Mouse (Mus musculus) mature B cell (primary cell): ENCODE data around the gene B3galt1.

Experiments used
- in situ Hi-C: fragments of 300-500 bp; cut with MboI; formaldehyde crosslinking; loops from 2 replicates; pipeline ENCODE4 v1.14.3; 2019

B3galt1 gene

DNA sequence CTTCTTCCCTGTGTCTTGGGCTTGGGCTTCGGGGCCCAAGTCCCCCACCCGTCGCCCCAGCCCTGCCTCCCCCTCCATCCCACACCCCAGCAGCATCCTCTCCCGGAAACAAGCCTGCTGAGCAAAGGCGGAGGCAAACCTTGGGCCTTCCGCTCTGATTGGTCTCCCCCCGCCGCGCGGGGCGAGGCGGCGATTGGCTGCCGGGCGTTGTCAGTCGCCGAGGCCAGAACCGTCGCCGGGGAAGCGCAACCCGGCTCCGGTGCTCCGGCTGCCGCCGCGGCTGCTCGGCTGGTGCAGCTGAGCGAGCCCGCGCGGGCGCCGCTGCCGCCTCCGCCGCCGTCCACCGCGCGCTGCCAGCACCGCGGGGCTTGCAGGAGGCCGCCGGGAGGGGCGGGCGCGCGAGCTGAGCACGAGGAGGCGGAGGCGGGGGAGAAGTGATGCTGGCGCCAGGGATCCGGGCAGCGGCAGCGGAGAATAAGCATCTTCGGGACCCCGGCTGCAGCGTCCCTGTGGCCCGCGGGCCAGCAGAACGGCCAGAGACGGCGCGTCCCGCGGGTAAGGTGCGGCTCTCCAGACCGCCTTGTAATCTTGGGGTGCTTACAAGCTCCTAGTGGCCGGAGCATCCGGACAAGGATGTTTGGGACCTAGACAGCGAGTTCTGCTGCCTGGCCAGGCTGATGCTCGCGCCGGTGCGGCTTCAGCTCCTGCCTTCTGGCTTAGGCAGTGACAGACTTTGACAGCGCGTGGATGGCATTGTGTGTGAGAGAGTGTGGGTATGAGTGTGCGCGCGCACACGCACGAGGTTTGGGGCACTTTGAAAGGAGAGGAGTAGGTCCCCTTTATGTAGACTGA, at the start of gene B3galt1:
TSS of gene B3galt1 (plus strand) at position 392 of the 852 bp plus-strand sequence.
- in situ Hi-C loops = no loop called here

DNA sequence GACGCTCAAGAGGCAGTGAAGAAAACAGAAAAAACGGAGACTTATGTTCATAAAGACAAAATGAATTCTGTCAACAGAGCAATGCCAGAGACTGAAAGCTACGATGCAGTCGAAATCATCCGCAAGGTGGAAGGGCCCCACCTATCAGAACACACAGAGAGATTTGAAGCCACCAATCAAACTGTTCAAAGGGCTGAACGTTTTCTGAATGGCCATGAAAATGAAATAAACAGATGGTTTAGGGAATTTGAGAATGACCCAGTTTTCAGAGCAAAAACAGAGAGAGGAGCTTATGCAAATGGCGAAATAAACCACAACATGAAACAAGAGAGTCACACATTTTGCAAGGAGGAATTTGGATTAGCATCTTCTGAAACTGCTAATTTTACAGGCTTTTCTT, 49.3 kb upstream of the B3galt1 start:
- in situ Hi-C loops = no loop called here

DNA sequence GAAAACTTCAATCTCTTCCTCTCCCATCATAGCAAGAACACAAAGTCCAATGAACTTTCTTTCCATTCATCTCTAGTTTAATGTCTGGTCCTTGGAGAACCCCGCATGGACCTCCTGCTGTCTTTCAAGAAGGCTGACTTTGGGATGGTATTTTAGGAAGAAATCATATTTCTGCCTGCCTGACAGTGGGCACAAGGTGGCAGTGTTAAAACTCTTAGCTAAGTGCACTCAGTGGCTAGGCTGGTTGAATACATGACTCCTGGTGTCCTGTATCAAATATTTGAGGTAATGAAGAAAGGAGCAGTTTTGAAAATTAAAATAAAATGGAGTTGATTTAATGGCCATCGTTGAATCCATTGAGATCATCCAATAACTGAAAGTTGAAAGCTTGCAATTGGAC, 30.3 kb upstream of the B3galt1 start:
- in situ Hi-C loops = no loop called here

DNA sequence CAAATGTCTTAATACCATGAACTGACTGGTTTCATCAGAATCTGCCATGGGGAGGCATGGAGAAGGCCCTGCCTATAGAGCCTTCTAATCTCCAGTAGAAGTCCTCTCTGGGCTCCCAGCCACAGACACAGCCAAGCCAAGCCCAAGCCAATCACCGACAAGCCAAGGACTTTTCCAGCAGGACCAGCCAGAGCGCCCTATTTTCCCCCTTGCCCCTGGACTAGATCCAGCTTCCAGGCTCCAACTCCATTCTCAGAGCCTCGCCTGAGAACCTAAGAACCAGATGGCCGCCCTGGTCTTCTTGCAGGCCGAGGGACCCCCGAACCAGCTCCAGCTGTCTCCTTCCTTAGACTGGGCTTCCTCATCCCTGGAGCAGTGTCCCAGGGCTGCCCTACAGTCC, 26.2 kb upstream of the B3galt1 start:
- in situ Hi-C loops = no loop called here

DNA sequence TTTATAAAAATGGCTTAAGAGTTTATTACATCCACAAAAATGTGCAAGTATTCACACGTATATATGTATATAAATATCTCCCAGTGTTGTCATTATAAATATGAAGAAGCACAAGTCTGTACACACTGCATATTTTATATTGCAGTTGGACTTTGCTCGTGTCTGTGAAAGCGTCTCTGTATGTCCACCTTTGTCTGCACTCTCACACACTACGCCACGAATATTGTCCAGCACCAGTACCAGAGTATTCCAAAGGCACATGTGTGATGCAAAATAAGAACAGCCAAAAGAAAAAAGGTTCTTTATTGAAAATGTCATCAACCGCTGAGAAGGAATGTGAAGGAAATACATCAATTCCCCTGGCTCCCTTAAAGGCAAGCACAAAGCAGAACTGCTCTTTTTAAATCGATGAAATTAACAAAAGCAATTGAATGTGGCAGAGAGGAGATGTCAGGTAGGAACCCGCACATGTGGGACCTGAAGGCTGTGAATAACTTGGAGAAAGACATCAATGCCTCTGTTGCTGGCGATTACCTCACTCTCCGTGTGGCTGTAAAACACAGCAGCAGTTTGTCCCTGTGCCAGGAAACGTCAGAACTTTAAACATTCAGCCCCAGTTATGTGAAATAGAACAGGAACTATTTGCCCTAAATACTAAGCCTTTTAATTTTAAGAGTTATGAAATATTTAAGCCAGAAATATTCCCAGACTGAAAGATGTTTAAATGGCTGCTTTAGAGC, 23.5 kb upstream of the B3galt1 start:
- in situ Hi-C loops = no loop called here

DNA sequence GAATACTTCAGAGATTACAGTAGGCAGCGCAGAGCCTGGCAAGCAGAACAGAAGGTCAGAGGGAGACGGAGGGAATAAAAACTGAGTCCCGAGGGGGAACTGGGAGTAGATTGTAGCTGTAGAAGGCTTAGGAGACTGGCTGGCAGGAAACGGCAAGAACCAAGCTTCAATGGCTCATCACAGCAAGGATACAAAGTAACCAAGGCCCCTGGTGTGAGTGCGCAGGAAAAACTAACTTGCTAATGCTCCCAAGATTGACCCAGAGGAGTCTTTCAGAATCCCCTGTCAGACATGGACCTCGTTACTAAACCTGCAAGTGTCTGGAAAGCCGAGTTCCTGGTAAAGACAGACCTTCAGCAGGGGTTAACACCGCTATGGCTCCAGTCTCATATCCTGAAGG, 21.2 kb upstream of the B3galt1 start:
- in situ Hi-C loops = no loop called here

DNA sequence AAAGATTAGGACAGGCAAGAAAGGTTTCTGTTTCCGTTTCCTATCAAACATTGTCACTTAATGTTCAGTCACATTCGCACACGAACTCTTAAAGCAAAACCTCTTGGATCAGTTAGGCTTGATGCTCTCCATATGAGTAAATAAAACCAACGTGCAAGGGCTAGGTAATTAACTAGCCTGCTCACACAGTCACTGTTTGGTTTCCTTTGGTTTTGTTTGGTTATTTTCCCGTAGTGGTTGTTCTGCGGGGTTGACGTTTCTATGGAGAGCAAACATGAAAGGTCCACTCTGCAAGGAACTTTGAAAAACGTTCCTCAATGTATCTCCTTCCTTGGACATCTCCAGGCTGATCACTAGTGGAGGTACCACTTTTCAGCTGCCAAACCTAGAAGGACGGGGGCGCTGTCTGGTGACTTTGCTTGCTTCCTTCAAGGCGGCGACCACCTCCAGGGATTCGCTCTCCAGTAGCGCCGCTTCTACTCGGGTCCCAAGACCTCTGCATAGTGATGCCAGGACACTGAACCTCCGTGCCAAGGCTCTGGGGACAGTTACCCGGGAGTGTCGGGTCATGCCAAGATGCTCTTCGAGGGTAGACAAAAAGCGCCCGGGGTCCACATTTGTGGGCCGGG, 706 bp upstream of the B3galt1 start:
- in situ Hi-C loops = no loop called here

DNA sequence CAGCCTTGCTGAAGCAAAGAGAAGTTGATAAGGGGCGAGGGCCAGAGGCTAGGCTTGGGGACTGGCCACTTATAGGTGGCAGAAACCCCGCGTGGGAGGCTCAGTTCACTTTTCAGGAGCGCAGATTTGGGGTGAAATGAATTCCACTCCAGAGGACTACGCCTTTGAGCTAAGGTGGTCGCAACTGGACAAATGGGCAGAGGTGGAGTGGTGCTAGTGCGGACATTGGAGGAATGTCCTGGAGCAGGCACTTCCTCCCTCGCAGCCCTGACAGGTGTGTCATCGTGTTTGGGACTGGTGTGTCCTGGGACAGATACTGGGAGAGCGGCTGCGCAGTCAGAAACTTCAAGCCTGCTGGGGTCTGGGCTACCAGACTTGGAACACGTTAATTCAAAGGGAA, 895 bp downstream of the B3galt1 start:
- in situ Hi-C loops = no loop called here

DNA sequence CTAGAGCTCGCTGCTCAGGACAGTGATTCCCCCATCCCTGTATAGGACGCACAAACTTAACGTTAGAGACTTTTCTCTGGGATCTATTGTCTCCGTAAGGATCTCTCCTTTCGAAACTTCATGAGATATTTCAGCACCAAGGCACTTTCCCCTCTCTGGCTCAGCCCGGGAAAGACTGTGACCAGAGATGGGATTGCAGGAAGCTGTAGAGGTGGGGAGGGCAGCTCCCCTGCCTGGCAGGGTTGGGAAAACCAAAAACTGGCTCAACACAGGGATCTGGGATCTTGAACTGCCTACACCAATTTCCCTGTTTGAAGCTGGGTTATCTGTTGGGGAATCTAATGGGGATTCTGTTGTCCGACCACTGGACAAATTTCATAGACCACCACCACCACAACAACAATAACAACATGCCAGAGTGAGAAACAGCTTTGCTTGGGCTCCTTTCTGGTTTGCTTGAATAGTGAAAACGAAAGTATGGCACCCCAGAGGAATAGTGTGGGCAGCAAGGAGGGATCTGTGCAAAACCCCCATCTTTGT, 1.5 kb downstream of the B3galt1 start:
- in situ Hi-C loops = no loop called here

DNA sequence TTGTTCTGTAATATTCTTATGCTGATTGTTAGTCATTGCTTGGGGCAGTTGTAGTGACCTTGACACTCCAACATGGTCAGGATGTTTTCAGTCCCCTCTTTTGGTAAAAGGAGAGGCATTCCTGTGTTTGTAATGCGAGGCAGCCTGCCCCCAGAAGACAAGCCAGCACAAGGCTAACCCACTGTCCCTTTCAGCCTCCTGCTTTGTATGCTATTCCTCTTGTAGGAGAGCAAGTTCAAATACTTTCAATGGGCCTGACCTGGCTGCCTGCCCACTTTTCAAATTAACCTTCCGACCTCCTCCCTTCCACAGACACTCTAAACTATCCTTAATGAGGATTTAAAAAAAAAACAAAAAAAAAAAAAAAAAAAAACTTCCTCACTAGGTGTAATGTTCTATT, 11.0 kb downstream of the B3galt1 start:
- in situ Hi-C loops = no loop called here

DNA sequence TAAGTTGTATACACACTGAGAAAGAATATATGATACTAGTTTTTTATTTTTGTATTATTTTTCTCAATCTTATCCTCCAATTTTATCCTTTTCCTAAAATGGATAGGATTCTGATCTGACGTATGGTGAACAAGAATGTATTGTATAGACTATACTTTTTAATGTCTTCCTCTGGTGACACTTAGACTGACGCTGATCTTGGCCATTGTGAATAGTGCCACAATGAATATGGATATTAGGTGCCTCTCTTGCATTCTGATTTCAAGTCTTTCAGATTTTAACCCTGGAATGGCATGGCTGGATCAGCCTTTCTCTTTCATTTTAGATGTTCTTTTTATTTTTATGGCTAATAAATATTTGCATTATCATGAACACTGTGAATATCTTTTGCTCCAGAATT, 17.4 kb downstream of the B3galt1 start:
- in situ Hi-C loops = no loop called here

DNA sequence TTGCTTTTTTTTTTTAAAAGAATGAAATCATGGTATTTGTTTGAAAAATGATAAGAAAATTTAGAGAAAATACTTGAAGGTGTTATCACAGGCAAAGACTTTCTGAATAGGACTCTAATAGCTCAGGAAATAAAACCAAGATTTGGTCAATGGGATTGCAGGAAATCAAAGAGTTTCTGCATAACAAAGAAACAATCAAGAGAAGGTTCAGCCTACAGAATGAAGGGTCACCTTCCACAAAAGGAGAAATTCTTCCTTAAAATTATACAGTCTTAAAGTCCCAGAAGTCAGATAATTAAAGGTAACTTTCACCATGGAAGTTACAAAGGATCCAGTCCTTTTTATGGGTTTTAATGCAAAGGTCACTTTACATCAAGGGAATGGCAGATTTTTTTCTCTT, 24.7 kb downstream of the B3galt1 start:
- in situ Hi-C loops = no loop called here

DNA sequence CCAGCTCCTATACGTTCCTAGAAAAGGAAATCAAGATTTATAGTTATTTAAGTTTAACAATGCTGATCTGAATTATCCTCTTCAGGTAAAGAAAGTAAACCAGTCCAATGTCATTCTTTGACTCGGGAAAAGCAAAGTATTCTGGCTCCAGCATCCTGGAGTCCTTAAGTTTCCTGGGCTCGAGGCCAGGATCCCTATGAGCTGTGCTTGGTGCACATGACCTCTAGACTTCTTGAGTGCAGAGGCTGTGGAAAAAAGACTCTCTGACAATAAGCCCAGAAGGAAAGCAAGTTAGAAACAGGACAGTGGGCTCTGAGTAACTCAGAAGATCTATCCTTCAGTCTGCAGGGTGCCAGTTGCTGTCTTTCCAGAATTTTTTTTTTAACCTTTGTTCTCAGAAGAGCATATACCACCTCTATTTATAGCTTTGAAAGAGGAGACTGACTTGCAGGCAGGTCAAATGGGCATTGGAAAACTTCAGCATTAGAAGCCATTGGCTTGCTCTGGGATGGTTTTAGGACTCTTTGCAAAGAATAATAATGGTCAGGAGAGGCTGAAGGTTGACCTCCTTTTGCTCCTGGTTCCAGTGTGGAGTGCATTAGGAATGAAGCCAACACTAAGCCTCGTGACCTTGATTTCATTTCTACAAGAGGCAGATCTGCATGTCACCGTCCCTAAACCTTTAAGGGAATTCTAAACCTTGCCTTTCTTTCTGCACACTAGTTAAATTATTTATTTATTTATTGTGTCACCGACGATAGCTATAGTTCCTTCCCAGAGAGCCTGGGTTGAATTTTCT, 26.4 kb downstream of the B3galt1 start:
- in situ Hi-C loops = no loop called here

DNA sequence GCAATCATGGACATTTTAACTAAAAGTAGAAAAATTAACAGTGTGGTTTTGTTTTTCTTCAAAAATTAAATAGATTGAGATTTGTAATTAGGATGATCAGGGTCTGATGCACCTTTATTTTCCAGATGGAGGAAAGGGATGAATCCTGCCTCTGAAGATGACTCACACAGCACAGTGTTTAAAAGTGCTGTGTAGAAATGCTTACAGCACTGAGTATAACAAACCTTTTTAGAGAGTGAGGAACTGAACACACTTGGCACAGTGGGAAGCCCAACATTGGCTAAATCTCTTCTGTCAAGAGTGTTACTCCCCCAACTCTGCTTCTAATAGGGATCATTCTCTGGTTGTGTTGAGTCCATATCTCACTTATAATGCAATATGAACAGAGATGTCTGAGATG, 57.2 kb downstream of the B3galt1 start:
- in situ Hi-C loops = no loop called here

DNA sequence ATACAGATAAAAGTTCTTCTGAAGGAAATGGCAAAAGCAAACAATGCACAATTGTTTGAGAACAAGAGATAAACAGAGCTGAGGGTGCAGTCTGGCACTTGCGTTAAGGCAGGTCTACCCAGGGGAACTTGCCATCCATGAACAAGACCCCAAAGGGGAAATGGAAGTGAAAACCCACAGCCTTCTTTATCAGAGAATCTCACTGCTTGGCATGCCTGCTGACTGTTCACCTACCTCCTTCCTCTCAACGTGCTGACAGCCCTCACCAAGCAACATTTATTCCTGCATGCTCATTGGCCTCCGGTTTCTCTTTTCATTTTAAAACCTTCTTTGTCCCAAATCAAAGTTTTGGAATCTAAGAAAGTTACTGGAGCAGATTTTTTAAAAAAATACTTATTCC, 62.0 kb downstream of the B3galt1 start:
- in situ Hi-C loops = no loop called here

DNA sequence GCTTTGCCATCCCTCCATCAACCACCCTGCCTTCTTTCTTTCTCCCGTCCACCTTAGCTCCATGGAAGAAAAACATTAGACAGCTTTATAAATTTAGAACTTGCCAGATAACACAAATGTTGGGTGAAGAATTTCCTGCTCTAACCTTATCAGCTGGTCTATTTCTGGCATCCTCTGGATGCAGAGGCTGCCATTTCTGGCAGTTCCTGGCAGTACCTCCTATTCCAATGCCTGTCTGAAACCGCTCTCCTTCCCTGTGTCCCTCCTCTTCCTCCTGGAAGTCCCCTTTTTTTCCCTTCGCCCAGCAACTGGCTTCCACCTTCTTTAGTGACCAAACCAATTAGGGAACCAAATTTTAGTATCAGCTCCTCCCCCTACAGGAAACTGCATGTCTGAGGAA, 62.6 kb downstream of the B3galt1 start:
- in situ Hi-C loops = no loop called here

DNA sequence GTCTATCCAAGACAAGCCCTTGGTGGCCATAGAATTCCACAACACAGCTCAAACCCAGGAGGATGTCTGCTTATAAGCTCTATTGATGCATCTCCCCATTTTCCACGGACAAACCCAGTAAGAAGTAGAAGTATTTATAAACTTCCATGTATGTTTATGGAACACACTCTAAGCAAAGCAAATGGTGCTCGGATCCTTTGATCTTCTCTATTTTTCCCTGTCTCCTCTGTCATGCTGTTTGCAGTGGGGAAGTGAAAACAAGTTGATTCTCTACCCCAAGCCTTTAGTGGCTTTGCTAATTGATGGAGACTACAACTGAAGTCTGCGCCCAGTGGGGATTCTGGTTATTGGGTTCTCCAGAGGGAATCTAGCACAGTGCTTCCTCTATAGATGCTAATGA, 89.2 kb downstream of the B3galt1 start:
- in situ Hi-C loops = no loop called here

DNA sequence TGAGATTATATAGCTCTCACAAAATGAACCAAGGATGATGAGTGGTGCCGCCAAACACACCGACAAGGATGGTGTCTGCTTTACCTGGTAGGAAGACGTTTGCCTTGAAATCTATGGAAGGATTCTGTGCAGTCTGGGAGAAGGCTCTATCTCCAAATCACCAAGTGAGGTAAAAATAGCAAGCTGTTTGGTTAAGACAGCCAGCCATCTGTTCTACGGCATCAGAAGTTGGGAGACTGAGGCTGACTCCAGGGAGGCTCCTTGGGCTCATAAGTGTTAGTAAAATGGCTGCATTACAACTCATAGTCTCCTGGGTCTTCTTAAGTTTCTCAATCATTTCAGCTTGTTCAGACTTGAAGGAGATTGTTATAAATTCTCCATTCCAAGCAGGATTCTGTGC, 91.7 kb downstream of the B3galt1 start:
- in situ Hi-C loops = no loop called here

DNA sequence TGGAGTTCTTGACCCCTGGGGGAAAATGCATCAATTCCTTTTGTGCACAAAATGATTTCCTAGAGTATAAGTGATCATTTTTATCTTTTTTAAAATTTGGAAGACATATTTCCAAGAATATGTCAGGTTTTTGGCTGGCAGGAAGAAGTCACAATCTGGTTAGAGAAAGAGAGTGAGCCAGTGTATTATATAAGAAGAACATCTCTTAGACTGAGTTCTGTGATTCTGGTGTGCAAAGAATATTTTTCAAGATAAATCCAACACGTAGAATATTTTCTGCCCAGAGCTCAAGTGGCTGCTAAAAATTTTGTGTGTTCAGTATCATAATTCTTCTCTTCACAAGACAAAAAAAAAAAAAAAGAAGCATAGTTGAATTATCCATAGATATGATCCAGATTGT, 92.4 kb downstream of the B3galt1 start:
- in situ Hi-C loops = no loop called here

DNA sequence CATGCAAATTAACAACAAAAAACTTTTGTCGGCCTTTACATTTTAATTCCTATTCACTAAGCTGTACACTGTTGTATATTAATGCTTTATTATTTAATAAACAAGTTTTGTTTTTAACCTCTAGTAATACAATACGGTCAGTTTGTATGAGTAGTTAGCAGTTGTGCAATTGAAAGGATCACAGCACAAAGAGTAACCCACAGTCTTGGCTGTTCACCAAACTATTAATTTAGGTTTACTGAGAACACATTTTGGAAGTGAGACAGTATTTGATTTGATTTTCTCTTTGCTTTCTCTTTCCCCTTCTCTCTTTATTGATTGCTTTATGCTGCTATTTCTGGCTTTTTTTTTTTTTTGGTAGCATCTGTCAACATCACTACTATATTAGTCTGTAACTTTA, 106.0 kb downstream of the B3galt1 start:
- in situ Hi-C loops = no loop called here

DNA sequence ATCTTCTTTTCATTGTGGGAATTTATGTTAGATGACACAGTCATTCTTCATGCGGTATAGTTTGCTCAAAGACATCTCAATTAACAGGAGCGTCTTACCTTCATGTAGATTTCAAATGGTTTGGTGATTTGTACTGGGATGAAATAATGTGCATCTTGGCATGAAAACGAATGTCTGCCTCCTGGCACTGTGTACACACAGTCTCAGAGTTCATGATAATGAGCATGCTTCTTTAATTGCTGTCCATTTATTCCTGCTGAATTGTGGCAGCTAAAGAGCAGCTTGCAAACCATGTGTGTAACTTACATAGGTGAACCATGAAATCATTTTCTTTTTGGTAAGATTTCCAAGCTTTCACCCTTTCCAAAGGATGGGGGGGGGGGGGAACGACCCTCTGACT, 112.0 kb downstream of the B3galt1 start:
- in situ Hi-C loops = no loop called here

DNA sequence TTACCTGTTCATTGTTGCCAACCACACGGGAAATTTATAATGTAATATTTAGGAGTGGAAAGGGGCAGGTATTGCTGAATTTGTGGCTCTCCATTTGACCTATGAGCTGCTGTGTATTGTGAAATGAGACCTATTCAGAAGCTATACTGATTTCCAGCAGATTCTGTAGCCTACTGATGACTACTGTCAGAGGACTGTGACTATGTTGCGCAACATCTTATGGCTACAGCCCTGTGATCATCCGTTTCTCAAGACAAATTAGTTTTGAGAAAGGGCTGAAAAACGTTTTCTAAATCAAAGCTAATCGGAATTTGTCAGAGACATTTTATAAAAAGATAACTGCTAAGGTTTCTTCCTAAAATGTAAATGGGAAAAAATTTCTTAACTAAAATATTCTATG, 158.6 kb downstream of the B3galt1 start:
- in situ Hi-C loops = no loop called here
